Mouse (Mus musculus) neural tube, embryonic 11.5 days (tissue): ENCODE measurements at regions not wholly inside any gene's neighbourhood (a gene's known extent, or its start where the extent isn't known, plus 50 kb on each side); places are given as distances from the start of the nearest gene placed in this dataset.
A peak's percentile ranks its signal among the peaks of the same experiment; 100 is the strongest.

Source experiments
- ATAC-seq: fragments of 200-750 bp; cut with Nextera tagmentation; 2 replicates; pipeline ENCODE4 v1.8.0; 2017; ENCODE audit warnings: moderate number of reproducible peaks, mild to moderate bottlenecking, moderate TSS enrichment, moderate library complexity; ENCODE audit not compliant: insufficient read depth, low FRiP score, low TSS enrichment
- DNase-seq: peaks from one replicate; pipeline ENCODE4 v3.0.0-alpha.2; 2015; ENCODE audit warnings: low spot score
- H3K27ac ChIP-seq: fragments of 300-500 bp; sonication (generic); 2 replicates; pipeline ENCODE4 v1.5.1; 2014; ENCODE audit warnings: low read depth, mild to moderate bottlenecking, low read length
- H3K27me3 ChIP-seq: fragments of 300-500 bp; sonication (generic); 2 replicates; pipeline ENCODE4 v1.6.1; 2014; ENCODE audit warnings: mild to moderate bottlenecking, low read length, mixed read lengths; ENCODE audit not compliant: control insufficient read depth, insufficient read depth
- H3K36me3 ChIP-seq: fragments of 300-500 bp; sonication (generic); 2 replicates; pipeline ENCODE4 v1.6.1; 2014; ENCODE audit warnings: mild to moderate bottlenecking, low read length, moderate library complexity, mixed read lengths; ENCODE audit not compliant: control insufficient read depth, insufficient read depth
- H3K4me1 ChIP-seq: fragments of 300-500 bp; sonication (generic); 2 replicates; pipeline ENCODE4 v1.6.1; 2014; ENCODE audit warnings: low read length, mixed read lengths; ENCODE audit not compliant: control insufficient read depth, insufficient read depth
- H3K4me2 ChIP-seq: fragments of 300-500 bp; sonication (generic); 2 replicates; pipeline ENCODE4 v1.6.1; 2014; ENCODE audit warnings: low read depth, mild to moderate bottlenecking, moderate library complexity
- H3K4me3 ChIP-seq: fragments of 300-500 bp; sonication (generic); 2 replicates; pipeline ENCODE4 v1.5.1; 2014; ENCODE audit warnings: low read depth, low read length
- H3K9ac ChIP-seq: fragments of 300-500 bp; sonication (generic); 2 replicates; pipeline ENCODE4 v1.6.1; 2014; ENCODE audit warnings: mild to moderate bottlenecking, low read length
- H3K9me3 ChIP-seq: fragments of 300-500 bp; sonication (generic); 2 replicates; pipeline ENCODE4 v1.6.1; 2016; ENCODE audit warnings: low read length; ENCODE audit not compliant: control insufficient read depth
- WGBS: fragments of 180-500 bp; shearing (Covaris S2); extraction: QIAGEN DNeasy Blood & Tissue Kit; methylation state at CpG from one replicate; pipeline ENCODE4 v1.1.7; 2014; 5-methylcytosine and 5-hydroxymethylcytosine counted together

DNA sequence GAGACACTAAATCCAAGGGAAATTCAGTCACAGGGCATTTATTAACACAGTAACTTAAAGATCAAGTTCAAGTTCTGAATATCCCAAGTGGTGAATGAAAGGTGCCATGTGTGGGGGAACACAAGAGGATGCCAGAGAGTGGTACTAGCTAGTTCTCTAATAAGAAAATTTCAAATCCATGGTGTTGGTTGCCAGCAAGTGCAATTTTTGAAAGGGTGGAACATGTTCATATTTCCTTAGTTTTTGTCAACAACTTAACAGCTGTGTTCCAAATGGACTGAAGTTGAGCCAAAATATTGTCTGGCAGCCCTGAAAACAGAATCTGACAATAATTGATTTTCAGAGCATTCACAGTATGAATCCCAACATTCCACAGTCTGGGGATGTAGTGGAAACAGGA lies 919.1 kb upstream of the Acvr2a start:
- H3K27me3 ChIP-seq = no peaks in the 10 kb centered on the region
- no peaks in the 10 kb centered on the region for H3K4me1 ChIP-seq
- ATAC-seq (no peak), DNase-seq (no peak)
- no peak overlapping the region for H3K4me2 ChIP-seq
- H3K9me3 ChIP-seq = no peaks in the 10 kb centered on the region
- no peak overlapping the region for H3K4me3 ChIP-seq
- H3K27ac ChIP-seq = no peak overlapping the region
- H3K36me3 ChIP-seq = no peaks in the 10 kb centered on the region
- no peak overlapping the region for H3K9ac ChIP-seq

DNA sequence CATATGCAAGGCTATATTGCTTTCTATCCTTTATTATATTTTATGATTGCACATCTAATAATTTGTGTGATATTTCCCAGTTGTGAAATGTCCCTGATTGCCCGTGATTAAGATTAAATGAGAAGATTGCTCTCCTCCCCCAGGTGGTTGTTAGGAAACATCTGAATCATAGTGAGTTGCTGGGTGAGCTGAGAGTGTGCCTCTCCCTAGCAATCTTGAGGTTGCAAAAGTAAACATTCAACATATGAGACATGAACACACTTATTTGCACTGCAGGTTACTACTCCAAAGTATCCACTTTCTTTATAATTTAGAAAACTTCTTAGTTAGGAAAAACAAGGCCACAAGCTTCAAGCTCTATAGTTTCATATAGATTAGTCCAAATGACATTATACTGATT lies 899.6 kb upstream of the Acvr2a start:
- no peaks in the 10 kb centered on the region for H3K4me1 ChIP-seq
- ATAC-seq (no peak), DNase-seq (no peak)
- H3K27ac ChIP-seq = no peak overlapping the region
- no peaks in the 10 kb centered on the region for H3K9me3 ChIP-seq
- WGBS = 91% methylated on average over 1 of the region's 1 CpGs
- no peak overlapping the region for H3K4me3 ChIP-seq
- H3K4me2 ChIP-seq = no peak overlapping the region
- H3K9ac ChIP-seq = no peak overlapping the region
- H3K27me3 ChIP-seq = no peaks in the 10 kb centered on the region
- no peaks in the 10 kb centered on the region for H3K36me3 ChIP-seq

DNA sequence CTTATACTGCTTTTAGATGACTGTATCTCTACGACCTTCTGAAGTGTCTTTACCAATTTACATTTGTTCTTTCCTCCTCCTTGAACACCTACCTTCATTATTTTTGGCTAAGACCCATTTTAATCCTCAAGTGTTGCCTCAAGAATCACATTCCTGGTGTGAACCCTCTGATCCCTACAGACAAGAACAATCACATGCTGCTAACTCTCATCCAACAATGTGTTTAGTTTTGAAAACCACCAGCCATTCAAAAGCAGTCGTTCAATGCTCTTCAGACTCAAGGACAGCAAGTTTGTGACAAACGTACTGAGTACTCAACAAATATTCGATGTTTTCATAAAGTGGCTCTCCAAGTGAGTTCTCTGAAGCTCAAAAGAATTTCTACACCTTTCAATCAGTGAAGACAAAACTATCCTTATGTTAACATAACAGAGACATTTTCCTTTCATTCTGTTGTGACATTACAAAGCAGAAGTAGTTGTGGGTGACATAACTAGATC lies 898.9 kb upstream of the Acvr2a start:
- no peaks in the 10 kb centered on the region for H3K36me3 ChIP-seq
- no peak overlapping the region for H3K9ac ChIP-seq
- no peak for ATAC-seq
- DNase-seq = no peak
- H3K27me3 ChIP-seq = no peaks in the 10 kb centered on the region
- no peak overlapping the region for H3K4me3 ChIP-seq
- H3K9me3 ChIP-seq = no peaks in the 10 kb centered on the region
- 87% methylated on average over 4 of the region's 4 CpGs for WGBS
- no peak overlapping the region for H3K27ac ChIP-seq
- H3K4me2 ChIP-seq = no peak overlapping the region
- H3K4me1 ChIP-seq = no peaks in the 10 kb centered on the region

DNA sequence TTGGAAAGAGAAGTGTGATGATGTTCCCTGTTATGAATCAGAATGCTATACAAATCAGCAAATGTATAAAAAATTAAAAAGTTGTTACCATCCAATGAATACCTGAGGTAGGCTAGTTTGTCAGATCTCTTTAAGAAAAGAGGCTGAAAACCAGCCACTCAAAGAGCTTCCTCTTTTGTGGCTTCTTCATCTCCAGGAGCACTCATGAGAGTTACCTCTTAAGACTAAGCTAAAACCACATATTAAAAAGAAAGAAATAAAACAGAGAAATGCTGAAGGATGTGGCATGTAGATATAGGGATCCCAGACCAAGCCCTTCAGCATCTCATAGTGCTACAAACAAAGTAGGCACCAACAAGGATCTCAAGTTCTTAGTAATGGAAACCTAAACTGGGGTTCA lies 890.9 kb upstream of the Acvr2a start:
- ATAC-seq (no peak), DNase-seq (no peak)
- no peaks in the 10 kb centered on the region for H3K9me3 ChIP-seq
- no peak overlapping the region for H3K27ac ChIP-seq
- H3K36me3 ChIP-seq = no peaks in the 10 kb centered on the region
- H3K27me3 ChIP-seq = no peaks in the 10 kb centered on the region
- no peak overlapping the region for H3K4me3 ChIP-seq
- no peaks in the 10 kb centered on the region for H3K4me1 ChIP-seq
- no peak overlapping the region for H3K9ac ChIP-seq
- no peak overlapping the region for H3K4me2 ChIP-seq

DNA sequence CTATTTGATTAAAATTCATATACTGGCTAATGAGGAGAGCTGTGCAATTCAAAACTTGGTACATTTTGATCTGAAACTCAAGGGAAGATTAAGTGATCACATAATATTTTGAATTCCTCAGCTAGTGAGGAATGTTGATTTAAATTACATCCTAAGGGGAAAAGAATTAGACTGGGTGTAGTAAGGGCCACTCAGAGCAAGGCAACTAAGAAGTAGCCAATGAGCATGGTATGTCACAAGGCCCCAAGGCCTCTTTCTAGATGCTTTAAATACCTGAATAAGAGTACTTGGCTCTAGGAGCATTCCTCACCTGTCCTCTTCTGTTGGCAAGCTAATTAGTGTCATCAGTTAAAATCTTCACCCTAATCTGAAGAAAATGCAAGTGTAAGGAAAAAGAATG lies 887.3 kb upstream of the Acvr2a start:
- no peak for ATAC-seq
- no peaks in the 10 kb centered on the region for H3K4me1 ChIP-seq

DNA sequence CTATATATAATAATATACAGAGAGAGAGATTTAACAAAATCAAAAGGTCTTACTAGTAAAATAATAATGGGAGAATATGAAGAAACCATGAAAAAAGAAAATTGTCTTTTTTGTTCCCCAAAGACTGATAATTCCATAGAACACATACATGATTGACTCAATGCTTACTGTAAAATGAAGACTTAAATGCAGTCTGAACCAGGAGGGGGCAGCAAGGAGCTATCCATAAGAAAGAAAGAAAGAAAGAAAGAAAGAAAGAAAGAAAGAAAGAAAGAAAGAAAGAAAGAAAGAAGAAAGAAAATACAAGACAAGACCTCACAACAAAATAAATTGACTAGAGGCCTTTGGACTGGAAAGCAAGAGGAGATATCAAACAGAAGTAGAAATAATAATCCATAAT lies 868.8 kb upstream of the Acvr2a start:
- Histone ChIP-seq H3K36me3 (no peaks in the 10 kb centered on the region), H3K27me3 (no peaks in the 10 kb centered on the region), H3K27ac (no peak overlapping the region), H3K9me3 (no peaks in the 10 kb centered on the region), H3K9ac (no peak overlapping the region), H3K4me2 (no peak overlapping the region), H3K4me3 (no peak overlapping the region), H3K4me1 (no peaks in the 10 kb centered on the region)
- DNase-seq = peak; percentile 19
- ATAC-seq = no peak

More for the DNA sequence above, 887.3 kb upstream of the Acvr2a start:
- no peaks in the 10 kb centered on the region for H3K9me3 ChIP-seq
- no peak overlapping the region for H3K9ac ChIP-seq
- no peak overlapping the region for H3K27ac ChIP-seq
- H3K4me3 ChIP-seq = no peak overlapping the region
- H3K27me3 ChIP-seq = no peaks in the 10 kb centered on the region
- DNase-seq = no peak
- H3K4me2 ChIP-seq = no peak overlapping the region
- no peaks in the 10 kb centered on the region for H3K36me3 ChIP-seq

DNA sequence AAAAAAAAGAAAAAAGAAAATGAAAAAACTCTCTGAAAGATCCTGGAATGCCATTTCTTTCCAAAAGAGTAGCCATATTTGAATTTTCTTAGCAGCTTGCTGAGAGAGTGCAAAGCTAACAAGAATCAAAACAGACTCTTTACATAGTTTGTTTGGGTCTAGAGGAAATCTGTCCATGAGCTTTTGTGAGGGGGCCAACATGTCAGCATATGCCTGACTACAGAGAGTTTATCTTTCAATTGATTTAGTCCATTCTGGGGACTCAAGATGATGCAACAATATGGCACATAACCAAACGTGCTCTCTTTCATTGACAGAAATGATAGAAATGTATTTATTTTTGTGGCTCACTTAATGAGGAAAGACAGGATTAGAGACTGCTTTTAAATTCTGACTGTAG lies 822.8 kb upstream of the Acvr2a start:
- DNase-seq = no peak
- H3K36me3 ChIP-seq = no peaks in the 10 kb centered on the region
- no peaks in the 10 kb centered on the region for H3K27me3 ChIP-seq
- H3K4me1 ChIP-seq = no peaks in the 10 kb centered on the region
- H3K27ac ChIP-seq = no peak overlapping the region
- 74% methylated on average over 1 of the region's 1 CpGs for WGBS
- no peak overlapping the region for H3K9ac ChIP-seq
- no peaks in the 10 kb centered on the region for H3K9me3 ChIP-seq
- H3K4me2 ChIP-seq = no peak overlapping the region
- H3K4me3 ChIP-seq = no peak overlapping the region
- ATAC-seq = no peak

DNA sequence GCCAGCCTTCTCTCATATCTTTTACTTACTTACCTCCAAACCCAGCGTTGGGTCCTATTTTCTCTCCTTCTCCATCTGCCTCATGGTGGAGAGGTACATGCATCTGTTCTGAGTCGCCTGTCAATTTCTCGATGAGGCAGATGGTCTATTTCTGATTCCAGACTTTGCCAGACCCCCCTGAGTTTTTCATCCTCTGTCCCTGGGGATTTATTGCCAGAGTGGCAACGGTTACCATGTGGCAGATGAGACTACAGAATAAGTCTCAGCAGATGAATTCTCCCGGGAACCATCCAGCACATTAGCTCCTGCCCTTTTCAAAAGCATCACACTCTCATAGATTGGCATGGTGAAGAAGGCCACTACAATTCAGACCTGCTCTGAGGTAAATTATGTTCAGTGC lies 819.7 kb upstream of the Acvr2a start:
- H3K4me2 ChIP-seq = no peak overlapping the region
- ATAC-seq = 0 out of 2 replicates have a peak, but pooled peaks have one; percentile 50
- no peak for DNase-seq

DNA sequence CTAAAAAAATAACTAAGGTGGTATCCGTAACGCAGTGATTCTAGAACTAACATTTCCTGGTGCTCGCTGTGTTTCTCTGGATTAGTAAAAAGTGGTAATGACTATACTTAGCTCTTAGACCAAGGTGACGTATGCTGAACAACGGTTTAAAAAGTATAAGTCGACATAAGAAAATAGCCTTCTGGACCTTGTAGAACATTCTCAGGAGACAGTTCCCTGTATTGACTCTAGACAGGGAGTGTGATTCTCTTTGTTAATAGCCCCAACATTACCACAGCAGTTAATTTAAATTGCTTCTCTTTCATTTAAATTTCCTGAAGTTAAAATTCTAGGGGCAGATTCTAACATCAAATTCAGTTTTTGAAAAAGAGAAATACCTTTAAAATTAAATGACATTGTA lies 812.7 kb upstream of the Acvr2a start:
- ATAC-seq (no peak), DNase-seq (no peak)
- 94% methylated on average over 6 of the region's 6 CpGs for WGBS
- H3K27me3 ChIP-seq = no peaks in the 10 kb centered on the region
- no peaks in the 10 kb centered on the region for H3K36me3 ChIP-seq
- no peak overlapping the region for H3K9ac ChIP-seq
- no peaks in the 10 kb centered on the region for H3K9me3 ChIP-seq
- no peak overlapping the region for H3K27ac ChIP-seq
- H3K4me2 ChIP-seq = no peak overlapping the region
- H3K4me3 ChIP-seq = no peak overlapping the region
- H3K4me1 ChIP-seq = no peaks in the 10 kb centered on the region

More for the DNA sequence above, 819.7 kb upstream of the Acvr2a start:
- Histone ChIP-seq H3K4me1 (no peaks in the 10 kb centered on the region), H3K27ac (no peak overlapping the region), H3K9ac (no peak overlapping the region), H3K4me3 (no peak overlapping the region), H3K27me3 (no peaks in the 10 kb centered on the region), H3K36me3 (no peaks in the 10 kb centered on the region), H3K9me3 (no peaks in the 10 kb centered on the region)
- WGBS = 66% methylated on average over 5 of the region's 5 CpGs
